Mouse (Mus musculus) thymus, postnatal 4 days (tissue): ENCODE data around the gene Dgkh.
"Not testable (repeated sequence)": the region's sequence is repeated elsewhere in the genome, so short reads cannot be mapped to it uniquely, and the experiment has no call there.

Experiments
- DNase-seq: peaks from one replicate; pipeline ENCODE4 v3.0.0; 2021

Gene Dgkh

DNA sequence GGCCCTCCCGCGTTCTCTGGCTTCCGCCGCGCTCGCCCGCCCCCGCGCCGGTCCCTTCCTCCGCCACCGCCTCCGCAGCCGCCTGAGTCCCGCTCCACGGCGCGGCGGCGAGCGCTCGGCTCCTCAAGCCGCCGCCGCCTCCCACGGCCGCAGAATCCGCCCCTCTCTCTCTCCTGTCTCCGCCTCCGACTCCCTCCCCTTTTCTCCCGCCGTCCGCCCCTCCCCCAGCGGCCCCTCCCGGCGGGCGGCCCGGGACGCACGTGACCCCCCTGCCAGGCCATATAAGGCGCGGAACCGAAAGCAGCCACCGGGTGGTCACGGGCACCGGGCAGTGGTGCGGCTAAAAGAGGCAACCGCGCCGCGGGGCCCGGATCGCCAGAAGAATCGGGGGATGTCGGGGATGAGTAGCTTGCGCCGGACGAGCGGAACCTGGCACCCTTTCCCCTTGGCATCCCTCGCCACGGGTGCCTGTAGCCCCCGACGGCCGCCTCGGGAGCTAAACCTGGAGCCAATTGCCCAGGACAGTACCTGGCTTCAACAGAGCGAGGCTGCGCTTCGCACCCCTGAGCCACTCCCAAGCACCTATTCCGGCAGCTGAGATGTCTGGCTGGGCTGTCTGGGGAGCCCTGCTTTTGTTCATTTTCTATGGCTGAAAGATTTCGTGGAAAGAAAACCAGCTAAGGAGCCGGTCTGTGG lies at the start of gene Dgkh:
Dgkh (minus strand) TSS at position 160 of the 696 bp plus-strand sequence.
- peak; percentile 78 for DNase-seq

DNA sequence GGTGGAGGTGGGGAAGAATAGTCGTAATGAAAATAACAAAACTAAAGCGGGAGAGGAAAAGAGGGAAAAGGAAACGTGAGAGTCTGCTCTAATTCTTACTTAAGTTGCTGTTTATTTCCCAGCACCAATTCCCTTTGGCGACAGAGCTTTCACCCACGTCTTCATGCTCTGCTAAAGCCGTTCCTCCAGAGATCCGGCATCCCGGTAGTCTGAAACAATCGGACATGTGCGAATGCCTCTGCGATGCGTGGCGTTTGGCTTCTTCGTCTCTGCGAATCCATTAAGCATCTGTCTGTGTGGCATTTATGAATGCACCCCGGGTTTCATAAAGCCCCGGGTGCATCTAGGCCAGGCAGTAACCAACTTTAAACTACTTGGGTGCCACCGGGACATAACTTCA lies 44.6 kb upstream of the Dgkh start:
- DNase-seq: no peak

DNA sequence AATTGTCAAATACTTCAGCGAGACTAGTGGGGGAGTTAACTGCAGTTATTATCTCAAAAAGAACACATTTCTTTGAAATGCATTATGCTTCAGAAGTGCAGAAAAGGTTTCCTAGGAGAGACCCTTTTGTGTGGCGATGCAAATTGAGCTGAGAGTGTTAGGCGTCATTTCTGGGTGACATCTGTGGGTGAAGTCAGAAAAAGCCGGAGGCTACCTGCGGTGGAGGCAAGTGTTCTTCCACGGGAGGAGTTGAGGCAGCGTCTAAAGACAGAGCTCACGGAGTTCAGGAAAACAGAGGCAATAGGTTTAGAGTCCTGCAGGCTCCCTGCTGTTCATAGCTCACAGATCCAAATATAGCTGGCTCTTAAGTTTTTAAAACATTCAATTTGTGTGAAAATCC lies 44.1 kb upstream of the Dgkh start:
- no peak for DNase-seq

DNA sequence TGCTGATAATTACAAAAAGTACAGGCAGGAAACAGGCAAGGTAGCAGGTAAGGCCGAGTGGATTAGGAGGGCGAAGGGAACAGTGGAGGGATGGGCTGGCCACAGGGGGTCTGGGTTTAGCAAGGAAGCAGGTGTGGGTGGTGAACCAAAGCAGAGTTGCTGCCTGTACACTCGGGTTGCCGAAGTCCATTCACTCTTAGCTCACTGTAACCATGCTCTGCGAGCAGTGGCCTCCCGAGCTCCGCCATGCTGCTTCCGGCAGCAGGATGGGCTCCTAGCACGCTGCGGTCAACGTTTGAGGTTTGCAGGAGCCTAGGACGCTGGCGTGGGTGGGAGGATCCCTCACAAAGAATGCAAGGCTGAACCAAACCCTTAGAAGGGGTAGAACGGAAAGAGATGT lies 43.1 kb upstream of the Dgkh start:
- DNase-seq: no peak

DNA sequence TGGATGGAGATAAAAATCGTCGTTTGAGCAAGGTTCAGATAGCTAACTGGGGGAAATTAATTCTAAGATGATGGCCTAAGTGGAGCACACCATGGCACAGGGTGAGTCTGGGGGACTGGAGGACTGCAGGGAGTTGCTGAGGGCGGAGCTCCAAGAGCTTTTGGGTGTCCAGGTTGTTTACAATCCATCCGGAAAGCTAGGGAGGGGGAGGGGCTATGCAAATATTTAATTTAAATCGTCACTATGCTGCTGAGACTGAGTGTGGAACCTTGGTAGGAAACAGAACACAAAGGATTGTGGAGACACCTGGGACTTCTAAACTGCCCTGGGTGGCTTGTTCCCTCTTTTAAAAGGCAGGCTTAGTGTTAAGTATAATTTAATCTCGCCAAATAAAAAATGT lies 42.6 kb upstream of the Dgkh start:
- DNase-seq: no peak

DNA sequence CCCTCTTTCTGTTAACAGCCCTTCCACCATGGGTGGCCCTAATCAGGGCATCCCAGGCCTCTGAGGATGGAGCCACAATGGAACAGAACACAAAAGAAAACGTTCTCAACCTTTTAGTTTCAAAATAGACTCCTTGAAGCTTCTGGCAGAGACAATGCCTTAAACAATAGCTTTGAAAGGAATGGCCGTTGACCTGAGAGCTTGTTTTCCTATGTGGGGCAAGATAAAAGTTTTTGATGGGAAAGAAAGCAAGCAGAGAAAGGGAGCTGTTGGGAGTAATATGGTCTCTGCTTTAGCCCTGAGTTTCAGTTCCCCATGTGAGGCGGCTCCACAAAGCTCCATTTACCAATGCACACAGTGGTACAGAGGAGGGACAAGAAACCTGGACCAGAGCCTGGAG lies 37.9 kb upstream of the Dgkh start:
- DNase-seq: no peak

DNA sequence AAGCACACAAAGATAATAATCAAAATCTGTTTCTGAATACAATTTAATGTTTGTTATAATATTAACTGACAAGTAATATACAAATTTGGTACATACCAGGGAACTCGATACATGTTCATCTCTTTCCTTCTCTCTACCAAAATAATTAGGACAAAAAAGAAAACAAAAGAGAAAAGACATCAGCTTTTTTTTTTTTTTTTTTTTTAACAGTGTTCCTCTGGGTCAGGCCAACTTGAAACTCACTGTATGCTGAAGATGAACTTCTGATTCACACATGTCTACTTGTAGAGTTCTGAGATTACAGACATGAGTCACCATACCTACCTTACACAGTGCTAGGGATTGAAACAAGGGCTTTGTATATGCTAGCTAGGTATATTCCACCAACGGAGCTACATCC lies 28.5 kb upstream of the Dgkh start:
- DNase-seq: no peak

DNA sequence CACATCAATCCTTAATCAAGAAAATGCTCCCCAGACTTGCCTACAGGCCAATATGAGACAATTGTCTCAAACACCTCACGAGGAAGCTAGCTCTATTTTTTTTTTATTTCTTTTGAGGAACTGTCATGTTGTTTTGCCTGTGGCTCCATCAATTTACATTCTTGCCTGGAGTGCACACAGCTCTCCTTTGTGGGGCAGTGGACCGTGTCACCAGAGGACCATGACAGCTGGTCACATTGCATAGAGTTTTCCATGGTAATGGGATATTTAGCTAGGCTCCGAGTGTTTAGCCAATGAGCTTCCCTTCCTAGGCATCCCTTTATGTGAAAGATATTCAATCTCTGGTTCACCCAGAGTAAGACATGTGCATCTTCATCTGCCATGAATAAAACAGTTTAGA lies 26.9 kb upstream of the Dgkh start:
- DNase-seq: no peak

DNA sequence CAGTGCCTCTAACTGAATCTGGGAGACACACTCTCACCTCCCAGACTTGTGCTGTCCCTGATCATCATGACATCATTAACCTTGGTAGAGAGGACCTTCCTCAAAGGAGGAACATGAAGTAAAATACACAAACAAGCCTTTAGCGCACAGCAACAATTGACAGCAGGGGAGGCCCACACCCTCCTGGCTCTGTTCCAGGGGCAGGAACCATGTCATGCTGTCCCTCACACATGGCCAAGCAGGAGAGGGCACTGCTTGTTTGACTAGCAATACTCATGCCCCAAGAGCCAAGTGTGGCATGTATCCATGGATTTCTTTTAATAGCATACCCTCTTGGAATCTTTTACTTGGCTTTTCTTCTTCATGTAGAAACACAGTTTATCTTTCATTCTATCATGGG lies 22.7 kb upstream of the Dgkh start:
- no peak for DNase-seq

DNA sequence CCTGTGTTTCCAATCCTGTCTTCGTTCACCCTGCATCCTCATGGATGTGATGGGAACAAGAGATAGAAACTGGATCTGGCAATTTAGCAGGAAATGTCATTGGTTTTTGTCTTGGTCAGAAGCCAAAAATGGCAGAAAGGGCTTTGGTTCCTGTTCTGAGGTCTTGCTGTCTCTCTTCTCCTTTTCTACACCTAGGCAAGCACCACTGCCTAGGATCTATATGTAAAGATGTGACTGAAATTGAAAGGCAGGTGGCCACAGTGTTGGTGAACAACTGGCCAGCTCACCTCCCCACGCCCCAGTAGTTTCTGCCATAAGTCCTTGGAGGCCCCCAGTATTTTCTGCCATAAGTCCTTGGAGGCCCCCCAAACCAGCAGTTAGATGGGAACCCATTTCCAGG lies 16.1 kb upstream of the Dgkh start:
- no peak for DNase-seq

DNA sequence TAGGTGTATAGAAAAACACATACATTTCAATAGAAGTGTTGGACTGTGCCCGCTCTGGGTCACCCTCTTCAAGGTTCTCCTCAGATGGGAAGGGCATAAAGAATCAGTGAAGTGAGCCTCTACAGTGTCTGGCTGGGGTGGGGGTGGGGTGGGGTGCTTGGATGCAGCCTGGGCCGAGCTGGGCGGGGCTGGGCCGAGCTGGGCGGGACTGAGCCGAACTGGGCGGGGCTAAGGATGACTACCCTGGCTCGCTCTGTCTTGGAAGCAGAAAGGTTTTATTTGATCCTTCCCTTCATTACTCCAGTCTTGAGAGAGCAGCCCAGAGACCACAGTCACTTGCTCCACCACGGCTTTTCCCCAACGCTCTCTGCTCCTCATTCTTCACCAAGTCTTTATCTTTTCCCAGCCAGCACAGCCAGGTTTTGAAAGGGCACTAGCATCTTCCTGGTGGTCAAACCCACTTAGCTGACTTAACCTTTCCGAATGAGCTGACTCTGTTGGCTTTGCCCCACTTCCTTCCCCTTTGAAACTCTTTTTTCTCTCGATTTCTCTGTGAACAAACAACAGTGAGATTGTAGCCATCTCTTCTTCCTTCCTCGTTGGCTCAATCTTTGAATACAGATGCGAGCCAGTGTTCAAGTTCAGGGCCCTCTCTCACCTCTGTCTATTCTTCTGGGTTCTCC lies 15.5 kb upstream of the Dgkh start:
- peak; percentile 13 for DNase-seq

DNA sequence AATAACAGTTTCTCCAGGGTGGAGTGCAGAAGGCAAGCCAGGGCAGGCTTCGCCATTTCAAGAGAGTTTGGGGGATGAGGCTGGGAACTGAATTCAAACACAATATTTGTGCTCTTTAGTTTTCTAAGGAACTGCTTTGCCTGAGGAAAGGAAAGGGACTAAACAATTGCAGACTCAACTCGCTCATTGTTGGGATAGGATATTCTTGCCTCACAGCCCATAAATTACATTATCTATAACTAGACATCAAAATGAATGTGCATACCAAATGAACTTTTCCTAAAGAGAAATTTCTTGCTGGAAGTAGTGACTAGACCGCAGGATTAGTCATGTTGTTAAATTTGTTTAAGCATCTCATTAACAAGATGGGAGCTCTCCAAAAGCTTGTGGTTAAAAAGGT lies 14.9 kb upstream of the Dgkh start:
- no peak for DNase-seq

DNA sequence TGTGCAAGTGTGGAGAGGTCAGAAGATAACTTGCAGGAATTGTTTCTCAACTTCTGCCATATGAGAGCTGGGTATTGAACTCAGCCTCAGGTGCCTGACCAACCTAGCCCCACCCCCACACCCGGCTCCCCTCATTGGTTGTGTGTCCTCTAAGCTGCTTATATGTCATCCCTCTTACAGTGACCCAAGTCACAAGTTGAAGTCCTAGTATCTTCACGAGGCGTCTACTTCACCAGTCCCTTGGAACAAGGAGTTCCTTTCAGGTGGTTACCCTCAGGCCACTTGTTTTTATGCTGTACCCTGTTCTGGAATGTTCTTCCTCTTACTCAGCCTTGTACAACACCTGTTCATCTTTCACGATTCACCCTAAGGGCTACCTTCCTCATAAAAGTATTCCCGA lies 2.0 kb upstream of the Dgkh start:
- DNase-seq: no peak

DNA sequence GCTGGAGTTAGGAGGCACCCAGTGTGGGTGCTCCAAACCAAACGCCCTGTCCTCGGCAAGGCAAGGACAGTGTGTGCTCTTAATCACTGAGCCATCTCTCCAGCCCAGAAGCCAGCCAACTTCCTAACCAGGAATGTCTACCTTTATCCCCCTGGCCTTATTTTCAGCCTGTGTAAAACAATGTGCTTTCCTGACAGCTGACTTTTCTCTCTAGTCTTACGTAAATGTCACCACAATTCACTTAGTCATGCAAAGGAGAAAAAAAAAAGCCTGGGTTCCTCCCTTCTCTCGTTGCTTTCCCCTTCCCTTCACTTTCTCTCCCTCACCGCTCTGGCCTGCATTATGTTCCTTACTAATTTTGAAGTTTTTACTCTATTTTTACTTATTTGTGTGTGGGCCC lies 1.6 kb upstream of the Dgkh start:
- not testable (repeated sequence) for DNase-seq

DNA sequence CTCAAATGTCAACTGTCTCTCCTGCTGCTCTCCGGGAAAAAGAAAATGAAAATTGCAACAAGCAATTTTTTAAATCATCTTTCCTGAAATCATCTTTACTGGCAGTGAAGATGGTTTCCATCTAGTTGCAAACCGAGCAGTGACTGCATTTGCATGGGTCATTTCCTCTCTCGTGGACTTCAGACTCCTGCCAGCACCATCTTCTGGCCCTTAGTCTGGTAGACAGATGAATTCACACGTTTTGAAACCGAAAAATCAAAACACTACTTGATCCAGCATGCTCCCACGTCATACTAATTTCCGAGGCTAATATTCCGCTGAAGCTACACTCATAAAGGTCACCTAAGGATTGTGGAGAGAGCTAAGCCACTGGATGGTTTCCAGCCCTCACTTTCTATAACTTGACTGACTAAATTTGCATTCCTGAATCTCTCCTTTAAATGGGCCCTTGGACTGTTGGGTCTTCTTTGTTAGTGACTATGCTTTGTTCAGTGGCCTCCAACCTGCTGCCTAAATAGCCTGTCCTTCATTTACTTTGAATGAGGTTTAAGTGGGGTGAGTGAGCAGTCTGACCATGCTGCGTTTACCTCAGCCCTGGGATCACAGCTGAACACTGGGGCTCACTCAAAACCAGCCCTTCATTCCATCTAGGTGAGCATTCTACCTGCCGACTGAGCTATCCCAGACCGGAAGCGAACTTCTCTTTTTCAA lies 945 bp upstream of the Dgkh start:
- DNase-seq: no peak

DNA sequence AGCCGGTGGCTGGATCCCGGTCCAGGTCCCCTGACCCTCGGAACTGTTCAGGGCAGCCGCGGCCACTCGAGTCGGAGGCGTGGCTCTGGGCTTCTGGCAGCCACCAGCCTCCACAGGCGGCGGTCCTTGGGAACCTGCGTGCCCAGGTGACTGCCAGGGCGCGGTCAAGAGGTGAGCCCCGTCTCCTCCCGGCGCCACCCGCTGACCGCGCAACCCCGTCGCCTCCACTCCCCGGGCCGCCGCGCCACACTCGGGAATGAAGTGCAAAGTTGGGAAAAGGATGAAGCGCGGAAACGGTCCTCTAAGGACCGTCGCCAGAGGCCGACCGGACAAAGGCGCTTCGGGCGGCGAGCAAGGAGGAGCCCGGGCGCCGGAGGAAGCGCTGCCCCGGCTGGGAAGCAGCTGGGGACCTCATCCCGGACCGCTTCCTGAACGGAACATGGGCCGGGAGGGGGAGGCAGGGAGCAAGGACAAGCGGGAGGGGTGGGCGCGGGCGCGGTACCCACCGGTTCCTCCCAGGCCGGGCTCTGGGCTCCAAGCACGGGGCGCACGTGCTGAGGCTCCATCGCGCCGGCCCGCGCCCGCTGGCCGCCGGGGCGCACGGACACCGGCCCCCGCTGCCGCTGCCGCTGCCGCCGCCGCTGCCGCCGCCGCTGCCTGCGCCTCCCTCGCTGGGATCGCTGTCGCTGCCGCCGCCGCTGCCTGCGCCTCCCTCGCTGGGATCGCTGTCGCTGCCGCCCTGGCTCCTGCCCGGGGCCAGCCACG lies 542 bp downstream of the Dgkh start:
- peak; percentile 36 for DNase-seq

DNA sequence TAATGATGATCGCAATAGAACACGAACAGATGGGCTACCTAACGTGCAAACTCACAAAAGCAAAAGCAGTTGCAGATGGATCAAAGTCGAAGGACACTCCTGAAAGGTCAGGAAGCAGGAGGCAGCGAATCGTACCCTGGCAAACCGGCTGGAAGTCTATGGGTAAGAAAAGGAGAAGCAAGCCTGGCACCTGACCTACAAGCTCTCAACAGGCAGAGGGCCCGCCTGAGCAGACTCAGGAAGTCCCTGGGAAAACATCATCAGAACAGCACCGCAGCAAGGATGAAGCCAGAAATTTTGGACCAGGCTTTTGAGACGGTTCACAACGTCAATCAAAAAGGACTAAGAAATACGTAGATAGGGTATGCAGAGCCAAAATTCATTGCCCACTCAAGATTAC lies 1.3 kb downstream of the Dgkh start:
- DNase-seq: peak; percentile 21

DNA sequence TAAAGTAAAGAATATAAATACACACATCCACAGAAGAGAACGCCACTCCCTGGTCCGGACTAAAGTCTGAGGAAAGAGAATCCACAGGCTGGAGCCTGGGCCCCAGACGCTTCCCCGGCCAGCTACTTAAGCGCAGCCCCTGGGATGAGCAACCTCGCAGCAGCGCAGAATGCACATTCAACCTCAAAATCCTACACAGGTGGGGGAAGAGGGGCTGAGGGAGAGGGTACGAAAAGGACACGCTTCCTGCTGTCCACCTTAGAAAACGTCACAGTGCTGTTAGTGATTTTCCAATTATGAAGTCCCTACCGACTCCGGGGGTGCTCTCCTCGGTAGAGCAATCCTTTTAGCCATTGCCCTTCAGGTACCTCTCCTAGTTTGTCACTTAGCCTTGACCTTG lies 6.6 kb downstream of the Dgkh start:
- no peak for DNase-seq

DNA sequence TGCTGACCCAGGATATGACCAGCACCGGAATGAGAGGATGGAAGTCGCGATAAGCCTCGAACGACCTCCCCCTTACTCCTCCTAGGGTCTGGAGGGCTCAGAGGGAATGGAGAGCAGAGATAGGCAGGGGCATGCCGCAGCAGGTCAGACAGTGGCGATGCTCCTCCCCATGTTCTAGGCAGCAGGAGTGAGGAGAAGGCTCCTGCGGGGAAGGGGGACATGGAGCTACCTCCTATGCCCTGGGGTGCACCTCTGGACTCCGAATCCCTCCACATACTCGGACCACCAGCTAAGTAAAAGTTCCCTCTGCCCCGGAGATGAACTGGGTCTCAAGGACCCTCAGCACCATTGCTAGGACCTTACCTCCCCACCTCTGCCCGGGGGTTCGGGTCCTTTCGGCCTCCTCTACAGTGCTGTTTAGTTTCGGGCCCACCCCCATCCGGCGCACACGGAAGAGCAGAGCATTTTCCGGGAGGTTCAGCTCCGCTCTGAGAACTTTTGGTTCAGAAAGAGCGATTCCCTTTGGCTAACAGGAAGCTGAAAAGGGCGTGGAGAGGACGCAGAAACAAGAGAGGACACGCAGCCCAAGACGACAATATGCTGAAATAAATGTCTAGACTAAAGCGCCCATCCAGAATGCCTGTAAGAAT lies 7.1 kb downstream of the Dgkh start:
- peak; percentile 45 for DNase-seq

DNA sequence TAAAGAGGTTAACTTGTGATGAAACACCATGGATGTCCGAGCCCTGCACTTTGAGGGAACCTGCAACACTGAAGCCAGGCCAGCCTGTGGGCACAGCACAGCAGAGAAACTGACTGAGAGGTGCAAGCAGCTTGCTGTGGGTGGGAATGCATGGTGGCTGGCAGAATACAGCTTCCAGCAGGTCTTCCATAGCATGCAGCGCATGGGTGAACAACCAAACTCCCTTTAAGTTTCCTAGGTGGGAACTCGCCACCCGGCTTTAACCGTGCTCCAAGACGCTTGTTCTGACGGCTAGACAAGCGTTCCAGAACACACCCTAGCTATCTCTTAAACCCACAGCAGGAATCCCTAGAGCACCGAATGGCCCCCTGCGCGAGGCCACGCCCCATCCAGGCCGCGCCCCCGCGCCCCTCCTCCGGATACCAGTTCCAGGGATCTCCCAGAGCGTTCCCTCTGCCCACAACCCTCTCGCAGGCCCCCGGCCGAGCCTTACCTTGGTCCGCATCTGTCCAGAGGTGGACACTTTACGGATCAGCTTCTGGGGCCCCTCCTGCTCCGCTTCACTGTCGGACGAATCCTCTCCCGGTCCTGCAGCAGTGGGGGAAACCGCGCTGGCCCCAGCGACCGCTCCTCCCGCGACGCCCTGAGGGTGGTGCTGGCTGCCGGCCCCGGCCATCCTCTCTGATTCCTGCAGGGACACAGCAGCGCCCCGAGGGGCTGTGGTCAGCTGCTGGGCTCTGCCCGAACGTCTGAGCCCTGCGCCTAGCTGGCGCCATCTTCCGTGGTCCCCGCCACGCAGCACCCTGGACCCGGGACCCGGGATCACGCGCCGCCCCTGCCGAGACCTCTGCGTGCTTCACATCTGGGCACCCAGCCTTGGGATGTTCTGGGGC lies 7.9 kb downstream of the Dgkh start:
- peak; percentile 72 for DNase-seq

DNA sequence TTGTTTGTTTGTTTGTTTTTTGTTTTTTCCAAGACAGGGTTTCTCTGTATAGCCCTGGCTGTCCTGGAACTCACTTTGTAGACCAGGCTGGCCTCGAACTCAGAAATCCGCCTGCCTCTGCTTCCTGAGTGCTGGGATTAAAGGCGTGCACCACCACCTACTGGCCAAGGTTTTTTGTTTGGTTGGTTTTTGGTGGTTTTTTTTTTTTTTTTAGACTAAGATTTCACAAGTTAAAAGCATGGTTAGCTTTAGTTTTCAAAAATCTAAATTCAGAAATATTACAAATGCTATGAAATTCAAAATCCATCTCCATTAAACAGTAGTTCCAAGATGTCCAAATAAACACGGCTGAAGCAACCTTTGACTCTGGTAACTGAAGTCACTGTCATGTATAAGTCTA lies 8.9 kb downstream of the Dgkh start:
- DNase-seq: not testable (repeated sequence)

DNA sequence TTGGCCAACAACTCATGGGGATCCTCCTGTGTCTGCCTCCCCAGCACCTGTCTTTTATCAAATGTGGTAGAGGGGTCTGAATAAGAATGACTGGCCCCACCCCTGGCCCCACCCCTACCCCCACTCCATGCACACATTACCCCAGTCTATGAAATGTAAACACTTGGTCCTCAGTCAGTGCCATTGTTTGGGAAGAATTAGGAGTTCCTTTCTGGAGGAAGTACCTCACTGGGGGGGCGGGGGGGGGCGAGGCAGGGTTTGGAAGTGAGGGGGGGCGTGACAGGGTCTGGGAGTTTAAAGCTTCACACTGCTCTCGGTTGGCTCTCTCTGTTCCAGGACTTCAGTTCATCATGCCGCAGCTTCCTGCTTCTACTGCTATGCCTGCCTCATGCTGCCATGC lies 10.5 kb downstream of the Dgkh start:
- no peak for DNase-seq
